Mouse (Mus musculus): ENCODE data around the gene Tmem127.

GRCm38 (mm10) chr2:127255294-127255693 lies 7.6 kb downstream of the Tmem127 start:
- TF ChIP-seq CTCF (IDR thresholded peaks at IDR 0.05) (no peak), EP300 (IDR thresholded peaks at IDR 0.05) (no peak)
